Mouse (Mus musculus) frontal cortex, postnatal 25 days (tissue): ENCODE results near the gene Btg1.
A peak's percentile ranks its signal among the peaks of the same experiment; 100 is the strongest.

Experiments used
- DNase-seq, 2 experiments: peaks; one replicate each; pipeline ENCODE4 v3.0.0; 2022; ENCODE audit warnings: low spot score in 2 of 2

Btg1 gene

DNA sequence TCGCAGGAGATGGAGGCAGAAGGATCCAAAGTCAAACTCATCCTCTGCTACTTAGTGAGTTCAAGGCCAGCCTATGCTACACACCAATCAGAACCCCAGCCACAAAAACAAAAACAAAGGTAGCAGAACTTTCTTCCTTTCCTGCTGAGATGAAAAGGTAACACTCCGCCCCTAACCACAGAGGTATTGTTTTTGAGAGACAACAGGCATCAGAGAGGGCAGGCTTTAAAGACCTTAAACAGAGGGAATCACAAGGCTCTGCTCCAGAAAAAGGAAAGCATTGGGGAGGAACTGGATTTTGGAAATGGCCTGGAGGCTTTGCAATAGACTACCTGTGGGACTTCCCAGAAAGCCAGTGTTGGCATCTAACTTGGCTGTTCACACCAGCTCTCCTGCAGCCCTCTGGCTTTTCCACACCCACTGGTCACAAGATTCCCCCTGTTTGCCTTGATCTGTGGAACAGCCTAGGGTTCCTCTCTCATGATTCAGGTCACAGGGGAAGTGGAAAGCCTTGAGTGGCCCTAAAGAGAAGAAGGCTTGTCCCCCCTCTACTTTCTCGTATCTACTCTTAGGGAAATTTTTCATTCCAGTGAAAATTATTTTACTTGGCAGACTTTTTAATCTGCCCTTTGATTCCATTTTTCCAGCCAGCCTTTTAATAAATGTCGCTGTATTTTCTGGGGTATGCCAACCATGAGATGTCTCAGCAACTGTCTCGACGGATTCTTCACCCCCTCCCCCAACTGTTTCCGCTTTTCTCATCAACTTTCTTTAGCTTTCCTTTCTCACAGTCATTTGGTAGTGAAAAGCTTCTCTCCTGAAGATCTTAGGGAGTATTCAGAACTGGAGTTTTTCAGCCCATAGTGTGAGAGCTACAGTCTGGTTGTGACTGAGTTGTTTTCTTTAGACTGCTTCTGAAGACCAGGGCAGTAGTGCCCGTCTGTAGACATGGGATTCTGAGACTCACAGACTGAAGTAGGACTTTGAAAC, 7.2 kb upstream of the Btg1 start:
- no peak for DNase-seq

- no peak for DNase-seq
Measured at GRCm38 (mm10) chr10:96616001-96616708, 651 bp upstream of the Btg1 start.

GRCm38 (mm10) chr10:96617221-96617950, 580 bp downstream of the Btg1 start:
- DNase-seq, result peak in 1 of 2 experiments; percentile 9

GRCm38 (mm10) chr10:96617951-96618575, 1.3 kb downstream of the Btg1 start:
- peak; percentile 35 to 51 for DNase-seq

- no peak for DNase-seq
Measured at GRCm38 (mm10) chr10:96619951-96620889, 3.4 kb downstream of the Btg1 start.

DNA sequence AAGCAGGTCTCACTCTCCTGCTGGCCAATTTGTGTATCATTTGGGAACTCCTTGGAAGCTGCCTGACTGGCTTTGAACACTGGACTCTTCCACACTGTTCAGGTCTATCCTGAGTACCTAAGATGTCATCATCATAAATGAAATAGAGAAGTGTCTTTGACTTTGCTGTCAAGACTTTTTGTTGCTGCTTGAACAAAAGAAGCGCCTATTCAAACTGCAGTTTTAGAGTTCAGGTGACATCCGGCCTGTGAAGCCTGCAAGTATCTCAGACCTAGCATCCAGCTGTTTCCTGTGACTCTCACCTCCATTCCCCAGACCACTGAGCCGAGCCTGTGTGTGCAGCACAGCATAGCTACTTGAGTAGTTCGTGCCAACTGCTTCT, 4.1 kb downstream of the Btg1 start:
- DNase-seq, result no peak

- DNase-seq, result no peak
Measured at GRCm38 (mm10) chr10:96621361-96621945, 4.6 kb downstream of the Btg1 start.

- DNase-seq, result no peak
Measured at GRCm38 (mm10) chr10:96621980-96622645, 5.3 kb downstream of the Btg1 start.

GRCm38 (mm10) chr10:96622761-96623632, 6.2 kb downstream of the Btg1 start:
- DNase-seq, result no peak

DNA sequence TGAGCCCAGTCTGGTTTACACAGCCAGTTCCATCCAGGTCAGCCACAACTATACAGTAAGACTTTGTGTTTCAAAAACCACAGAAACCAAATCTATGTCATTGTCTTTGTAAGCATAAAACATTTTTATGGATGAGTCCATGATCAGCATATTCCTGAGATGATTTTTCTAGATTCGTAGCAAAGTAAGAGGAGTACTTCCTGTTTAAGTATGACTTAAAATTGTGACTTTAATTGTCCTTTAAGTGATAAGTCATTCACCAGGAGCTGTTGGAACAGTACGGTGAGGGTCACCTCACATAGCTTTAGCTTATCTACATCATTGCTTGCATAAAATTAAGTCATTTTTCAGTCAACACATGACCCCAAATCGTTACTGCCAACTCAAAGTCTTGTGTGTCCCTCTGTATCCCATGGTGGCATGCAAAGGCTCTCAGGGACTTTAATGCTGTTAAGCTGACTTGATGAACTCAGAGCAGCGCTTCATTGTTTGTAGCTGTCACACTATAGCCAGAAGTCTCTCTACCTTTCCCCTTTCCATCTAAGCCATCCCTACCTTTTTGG, 6.9 kb downstream of the Btg1 start:
- DNase-seq, result no peak

- no peak for DNase-seq
Measured at GRCm38 (mm10) chr10:96624406-96624805, 7.6 kb downstream of the Btg1 start.

- no peak for DNase-seq
Measured at GRCm38 (mm10) chr10:96625061-96625460, 8.3 kb downstream of the Btg1 start.

GRCm38 (mm10) chr10:96625682-96626081, 8.9 kb downstream of the Btg1 start:
- no peak for DNase-seq

DNA sequence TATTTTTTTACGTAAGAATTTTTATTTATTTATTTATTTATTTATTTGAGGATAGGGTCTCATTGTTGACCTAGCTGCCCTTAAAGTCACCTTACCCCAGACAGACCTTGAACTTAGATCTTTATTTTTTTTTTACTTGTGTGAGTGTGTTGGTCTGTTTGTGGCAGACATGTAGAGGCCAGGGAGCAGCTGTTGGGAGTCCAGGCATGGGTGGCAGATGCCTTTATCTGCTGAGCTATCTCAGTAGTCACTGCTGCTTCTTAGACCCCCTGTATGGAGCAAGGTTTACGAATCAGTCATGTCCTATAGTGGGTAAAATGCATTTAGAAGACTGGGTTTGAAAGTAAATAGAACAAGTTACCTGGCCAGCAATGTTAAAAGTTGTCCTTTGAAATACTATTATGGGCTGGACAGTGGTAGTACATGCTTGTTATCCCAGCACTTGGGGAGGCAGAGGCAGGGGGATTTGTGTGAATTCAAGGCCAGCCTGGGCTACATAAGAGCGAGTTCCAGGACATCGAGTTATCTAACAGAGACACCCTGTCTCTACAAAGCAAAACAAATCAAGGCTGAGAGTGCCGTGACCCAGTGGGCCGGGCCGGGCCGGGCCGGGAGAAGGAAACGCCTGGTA, 9.4 kb downstream of the Btg1 start:
- DNase-seq, result no peak

DNA sequence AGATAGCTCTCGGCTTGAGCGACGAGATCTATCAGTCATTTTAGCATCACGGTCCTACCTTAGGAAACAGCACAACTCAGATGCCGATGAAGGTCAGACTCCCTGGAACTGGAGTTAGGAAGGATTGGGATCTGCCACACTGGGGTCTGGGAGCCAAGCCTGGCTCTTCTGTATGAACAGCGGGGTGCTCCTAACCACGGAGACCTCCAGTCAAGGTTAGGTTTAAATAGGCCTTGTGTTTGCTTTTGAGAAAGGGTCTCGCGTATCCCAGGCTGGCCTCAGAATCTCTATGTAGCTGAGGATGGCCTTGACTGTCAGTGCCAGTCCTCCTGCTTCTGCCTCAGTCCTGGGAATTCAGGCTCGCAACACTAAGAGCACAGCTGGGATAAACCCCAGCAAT, 10.5 kb downstream of the Btg1 start:
- no peak for DNase-seq

DNA sequence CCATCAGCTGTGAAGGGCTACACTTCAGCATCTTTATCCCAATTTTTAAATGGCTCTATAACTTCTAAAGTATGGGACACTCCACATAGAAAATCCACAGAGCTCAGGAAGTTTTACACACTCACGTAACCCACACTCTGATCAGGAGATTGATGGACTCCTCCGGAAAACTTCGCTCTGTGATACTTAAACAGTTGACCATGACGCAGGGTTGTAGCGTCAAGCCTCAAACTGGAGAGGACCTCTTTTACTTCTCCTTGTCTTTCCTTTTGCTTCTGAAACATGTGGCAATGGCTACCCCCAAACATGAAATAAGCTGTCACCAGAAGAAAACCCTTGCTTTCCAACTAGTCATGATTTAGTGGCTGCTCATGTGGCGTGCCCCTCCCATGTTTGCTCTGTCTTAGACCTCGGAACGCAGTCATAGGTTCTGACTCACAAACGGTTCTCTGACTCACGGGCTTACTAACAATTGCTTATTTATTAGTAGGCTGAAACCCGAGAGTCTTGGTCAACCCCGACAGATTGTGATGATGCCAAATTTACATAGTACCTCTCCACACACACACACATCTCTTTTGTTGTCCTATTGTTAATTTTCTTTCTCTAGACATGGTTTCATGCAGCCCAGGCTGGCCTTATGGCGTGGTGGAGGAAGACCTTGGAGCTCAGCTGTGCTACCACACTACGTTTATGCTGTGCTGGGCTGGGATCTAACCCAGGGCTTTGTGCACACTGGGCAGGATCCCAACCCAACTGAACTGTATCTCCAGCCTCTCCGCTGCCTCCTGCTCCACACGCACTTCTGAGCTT, 11.5 kb downstream of the Btg1 start:
- no peak for DNase-seq

DNA sequence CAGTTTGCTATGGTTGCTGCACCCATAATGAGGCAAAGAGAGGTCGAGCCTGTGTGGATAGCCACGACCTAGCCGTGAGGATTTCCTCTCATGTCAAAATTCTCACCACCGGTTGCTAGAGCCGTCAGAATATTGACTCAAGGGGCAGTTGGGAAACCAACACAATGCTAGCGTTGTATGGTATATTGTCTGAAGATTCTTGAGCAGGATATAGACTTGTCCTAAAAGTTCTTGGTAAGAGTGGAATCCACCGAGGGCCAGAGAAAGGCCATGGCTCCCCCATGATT, 12.1 kb downstream of the Btg1 start:
- DNase-seq, result no peak
